Mouse (Mus musculus): Measurements from ENCODE around the gene Olfr723. TPM values are rescaled to one million over a fixed set of nuclear protein-coding genes. Genes with fewer than 3 reads are reported as not detected.
"Not testable (repeated sequence)": the region's sequence is repeated elsewhere in the genome, so short reads cannot be mapped to it uniquely, and the experiment has no call there.

The Olfr723 gene
- not detected for total RNA-seq (2021)
- long read RNA-seq, experiment 1 = 0 reads
- long read RNA-seq, experiment 2 = 0 reads

DNA sequence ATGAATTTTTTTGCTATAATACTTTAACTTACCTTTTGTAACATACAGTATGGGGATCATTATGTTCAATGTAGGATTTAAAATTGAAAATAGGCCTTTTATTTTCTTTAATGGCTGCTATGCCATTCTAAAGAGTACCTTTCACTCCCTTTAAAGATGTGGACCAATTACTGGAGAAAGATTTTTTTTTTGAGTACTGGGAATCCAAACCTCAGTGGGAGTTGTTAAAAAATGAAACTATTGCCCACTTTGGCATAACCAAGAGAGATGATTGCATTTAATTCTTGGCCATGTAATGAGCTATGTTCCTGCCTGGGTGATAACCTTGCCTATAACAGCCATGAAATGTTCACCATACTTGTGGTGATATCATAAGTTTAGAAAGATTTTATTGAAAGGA lies at the start of gene Olfr723:
Olfr723 (minus strand) TSS at position 101 of the 400 bp plus-strand sequence.
- not testable (repeated sequence) for DNase-seq (ENCODE audit: low spot score in 2 of 2)

DNA sequence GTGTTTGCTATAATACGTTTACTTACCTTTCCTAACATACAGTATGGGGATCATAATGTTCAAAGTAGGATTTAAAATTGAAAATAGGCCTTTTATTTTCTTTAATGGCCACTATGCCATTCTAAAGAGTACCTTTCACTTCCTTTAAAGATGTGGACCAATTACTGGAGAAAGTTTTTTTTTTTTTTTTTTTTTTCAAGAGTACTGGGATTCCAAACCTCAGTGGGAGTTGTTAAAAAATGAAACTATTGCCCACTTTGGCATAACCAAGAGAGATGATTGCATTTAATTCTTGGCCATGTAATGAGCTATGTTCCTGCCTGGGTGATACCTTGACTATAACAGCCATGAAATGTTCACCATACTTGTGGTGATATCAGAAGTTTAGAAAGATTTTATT lies 31.6 kb upstream of the Olfr723 start, which contains the start of gene Olfr724:
Olfr724 (minus strand) TSS at position 101 of the 400 bp plus-strand sequence.
- not testable (repeated sequence) for DNase-seq (ENCODE audit: low spot score in 2 of 2)

DNA sequence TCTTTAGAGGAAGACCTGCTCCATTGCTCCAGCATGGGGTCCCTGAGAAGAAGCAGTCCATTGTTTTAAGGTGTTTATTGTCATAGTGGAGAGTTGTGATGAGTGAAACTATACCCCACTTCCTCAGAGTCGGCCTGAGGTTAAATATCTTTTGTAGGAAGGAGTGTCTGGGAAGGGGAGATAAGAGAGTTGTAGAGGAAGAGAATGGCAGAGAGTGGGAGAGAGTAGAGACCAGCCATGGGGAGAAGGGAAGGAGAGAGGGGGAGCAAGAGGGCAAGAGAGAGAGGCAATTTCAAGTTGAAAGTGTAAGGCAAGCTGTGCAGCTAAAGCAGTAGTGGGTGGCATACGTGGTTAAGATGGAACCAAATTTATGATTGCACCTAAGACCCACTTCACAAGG lies 24.3 kb upstream of the Olfr723 start:
- no peak for DNase-seq (ENCODE audit: low spot score in 2 of 2)

DNA sequence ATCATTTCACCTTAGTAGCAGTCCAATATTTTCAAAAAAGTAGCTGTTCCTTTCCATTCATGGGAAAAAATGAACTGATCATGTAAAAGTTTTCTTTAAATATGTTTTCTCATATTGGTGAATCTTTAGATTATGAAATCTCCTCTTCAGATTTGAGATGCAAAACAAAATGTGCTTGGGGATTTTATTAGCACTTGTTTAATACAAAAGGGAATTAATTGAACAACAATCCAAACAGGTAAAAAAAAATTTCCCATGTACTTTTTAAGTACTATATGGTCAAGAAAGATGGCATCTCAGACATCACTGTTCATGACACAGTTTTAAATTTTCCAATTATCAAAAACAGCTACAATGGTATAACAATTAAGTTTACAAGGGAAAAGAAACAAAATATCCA lies 29.7 kb downstream of the Olfr723 start, which contains the start of gene Olfr722:
Olfr722 (minus strand) TSS at position 101 of the 400 bp plus-strand sequence.
- DNase-seq (ENCODE audit: low spot score in 2 of 2) = no peak

Other genes with a start within 250 kb of the Olfr723 start
- gene Armh4, start 148.4 kb downstream of the Olfr723 start, total RNA-seq (2021) = 10 to 100 TPM; 13.3 to 14.7 TPM
- not detected for gene Olfr722, start 29.8 kb downstream of the Olfr723 start, total RNA-seq (2021)
- not detected for gene Olfr724, start 31.5 kb upstream of the Olfr723 start, total RNA-seq (2021)
- not detected for gene Olfr725, start 108.6 kb upstream of the Olfr723 start, total RNA-seq (2021)
- not detected for gene Olfr726, start 159.2 kb upstream of the Olfr723 start, total RNA-seq (2021)
- gene Olfr727, start 191.4 kb upstream of the Olfr723 start, total RNA-seq (2021) = not detected
- gene Olfr728, start 210.9 kb upstream of the Olfr723 start, total RNA-seq (2021) = not detected
- not detected for gene Olfr729, start 221.1 kb upstream of the Olfr723 start, total RNA-seq (2021)

Measured in gastrocnemius, postnatal 4 days (tissue).